Mouse (Mus musculus): ENCODE results near the gene Tgfb2. TPM values are rescaled to one million over a fixed set of nuclear protein-coding genes. Genes with fewer than 3 reads are reported as not detected.

The Tgfb2 gene
- polyA plus RNA-seq, 1 experiment from 2014 or later = 89.9 TPM

- no peaks in the 10 kb centered on the region for H3K9me3 ChIP-seq
- no peak overlapping the region for H3K4me3 ChIP-seq
- H3K4me1 ChIP-seq = peaks cover 46% of the 10 kb centered on the region
- 0 out of 2 replicates have a peak overlapping the region, but pooled peaks have one; percentile 15 for H3K27ac ChIP-seq
- no peak overlapping the region for H3K4me2 ChIP-seq
- no peaks in the 10 kb centered on the region for H3K27me3 ChIP-seq
- no peak overlapping the region for H3K9ac ChIP-seq
- WGBS = 64% methylated on average over 4 of the region's 4 CpGs
- no peak for ATAC-seq (ENCODE audit: borderline replicate concordance, extremely low read depth, low FRiP score, low TSS enrichment)
- 0 out of 2 replicates have a peak, but pooled peaks cover 3% of the 10 kb centered on the region for H3K36me3 ChIP-seq
These were observed 32.6 kb downstream of the Tgfb2 start for GRCm38 (mm10) chr1:186673166-186673565.

- 45% methylated on average over 11 of the region's 11 CpGs for WGBS
- Histone ChIP-seq H3K4me1 (peaks cover 27% of the 10 kb centered on the region), H3K4me3 (no peak overlapping the region), H3K9ac (no peak overlapping the region), H3K4me2 (no peak overlapping the region), H3K27me3 (no peaks in the 10 kb centered on the region), H3K9me3 (no peaks in the 10 kb centered on the region), H3K36me3 (0 out of 2 replicates have a peak, but pooled peaks cover 3% of the 10 kb centered on the region), H3K27ac (peak overlapping the region; percentile 42; the same call in 1 of the 2 replicates)
- peak; percentile 71 for ATAC-seq (ENCODE audit: borderline replicate concordance, extremely low read depth, low FRiP score, low TSS enrichment)
These were observed 42.4 kb downstream of the Tgfb2 start for GRCm38 (mm10) chr1:186663412-186663811.

- Histone ChIP-seq H3K4me3 (no peak overlapping the region), H3K4me1 (peaks cover 27% of the 10 kb centered on the region), H3K9me3 (no peaks in the 10 kb centered on the region), H3K4me2 (no peak overlapping the region), H3K27ac (peak overlapping the region; percentile 42; the same call in 1 of the 2 replicates), H3K27me3 (no peaks in the 10 kb centered on the region), H3K9ac (no peak overlapping the region), H3K36me3 (0 out of 2 replicates have a peak, but pooled peaks cover 3% of the 10 kb centered on the region)
- 60% methylated on average over 10 of the region's 10 CpGs for WGBS
- ATAC-seq (ENCODE audit: borderline replicate concordance, extremely low read depth, low FRiP score, low TSS enrichment) = no peak
These were observed 42.8 kb downstream of the Tgfb2 start for GRCm38 (mm10) chr1:186662996-186663395.

- 78% methylated on average over 15 of the region's 15 CpGs for WGBS
- Histone ChIP-seq H3K4me3 (no peak overlapping the region), H3K9me3 (no peaks in the 10 kb centered on the region), H3K27me3 (no peaks in the 10 kb centered on the region), H3K36me3 (0 out of 2 replicates have a peak, but pooled peaks cover 3% of the 10 kb centered on the region), H3K27ac (no peak overlapping the region), H3K4me2 (no peak overlapping the region), H3K9ac (no peak overlapping the region), H3K4me1 (peaks cover 30% of the 10 kb centered on the region)
- ATAC-seq (ENCODE audit: borderline replicate concordance, extremely low read depth, low FRiP score, low TSS enrichment) = no peak
These were observed 44.4 kb downstream of the Tgfb2 start for GRCm38 (mm10) chr1:186661206-186661921.

- Histone ChIP-seq H3K9me3 (no peaks in the 10 kb centered on the region), H3K9ac (no peak overlapping the region), H3K36me3 (no peaks in the 10 kb centered on the region), H3K4me3 (no peak overlapping the region), H3K27ac (no peak overlapping the region), H3K4me1 (peaks cover 40% of the 10 kb centered on the region), H3K4me2 (no peak overlapping the region), H3K27me3 (no peaks in the 10 kb centered on the region)
- 82% methylated on average over 11 of the region's 11 CpGs for WGBS
- ATAC-seq (ENCODE audit: borderline replicate concordance, extremely low read depth, low FRiP score, low TSS enrichment) = no peak
These were observed 47.0 kb downstream of the Tgfb2 start for GRCm38 (mm10) chr1:186658783-186659182.

GRCm38 (mm10) chr1:186657559-186658219, 48.1 kb downstream of the Tgfb2 start:
- no peaks in the 10 kb centered on the region for H3K9me3 ChIP-seq
- WGBS = 83% methylated on average over 16 of the region's 16 CpGs
- no peak for ATAC-seq (ENCODE audit: borderline replicate concordance, extremely low read depth, low FRiP score, low TSS enrichment)

GRCm38 (mm10) chr1:186656732-186657329, 49.0 kb downstream of the Tgfb2 start:
- H3K27ac ChIP-seq = no peak overlapping the region
- 47% methylated on average over 5 of the region's 5 CpGs for WGBS
- no peak overlapping the region for H3K4me3 ChIP-seq
- H3K27me3 ChIP-seq = no peaks in the 10 kb centered on the region
- no peak overlapping the region for H3K9ac ChIP-seq
- H3K9me3 ChIP-seq = no peaks in the 10 kb centered on the region
- H3K36me3 ChIP-seq = no peaks in the 10 kb centered on the region
- peaks cover 48% of the 10 kb centered on the region for H3K4me1 ChIP-seq
- no peak for ATAC-seq (ENCODE audit: borderline replicate concordance, extremely low read depth, low FRiP score, low TSS enrichment)
- H3K4me2 ChIP-seq = no peak overlapping the region

More at GRCm38 (mm10) chr1:186657559-186658219, 48.1 kb downstream of the Tgfb2 start:
- H3K4me2 ChIP-seq = no peak overlapping the region
- H3K4me1 ChIP-seq = peaks cover 42% of the 10 kb centered on the region
- H3K9ac ChIP-seq = no peak overlapping the region
- H3K36me3 ChIP-seq = no peaks in the 10 kb centered on the region
- no peak overlapping the region for H3K27ac ChIP-seq
- H3K27me3 ChIP-seq = no peaks in the 10 kb centered on the region
- no peak overlapping the region for H3K4me3 ChIP-seq

GRCm38 (mm10) chr1:186656201-186656600, 49.6 kb downstream of the Tgfb2 start:
- H3K27ac ChIP-seq = no peak overlapping the region
- ATAC-seq (ENCODE audit: borderline replicate concordance, extremely low read depth, low FRiP score, low TSS enrichment) = no peak
- H3K36me3 ChIP-seq = no peaks in the 10 kb centered on the region
- no peak overlapping the region for H3K4me3 ChIP-seq
- no peak overlapping the region for H3K4me2 ChIP-seq
- H3K9ac ChIP-seq = no peak overlapping the region
- H3K9me3 ChIP-seq = no peaks in the 10 kb centered on the region
- 64% methylated on average over 1 of the region's 1 CpGs for WGBS
- no peaks in the 10 kb centered on the region for H3K27me3 ChIP-seq
- H3K4me1 ChIP-seq = peaks cover 45% of the 10 kb centered on the region

GRCm38 (mm10) chr1:186655096-186655495, 50.7 kb downstream of the Tgfb2 start:
- 74% methylated on average over 4 of the region's 4 CpGs for WGBS
- Histone ChIP-seq H3K4me1 (peaks cover 40% of the 10 kb centered on the region), H3K36me3 (0 out of 2 replicates have a peak, but pooled peaks cover under 1% of the 10 kb centered on the region), H3K4me3 (no peak overlapping the region), H3K27me3 (no peaks in the 10 kb centered on the region), H3K9ac (no peak overlapping the region), H3K9me3 (no peaks in the 10 kb centered on the region), H3K27ac (no peak overlapping the region), H3K4me2 (no peak overlapping the region)
- no peak for ATAC-seq (ENCODE audit: borderline replicate concordance, extremely low read depth, low FRiP score, low TSS enrichment)

GRCm38 (mm10) chr1:186652208-186652607, 53.6 kb downstream of the Tgfb2 start:
- H3K9me3 ChIP-seq = no peaks in the 10 kb centered on the region
- no peak overlapping the region for H3K9ac ChIP-seq
- H3K36me3 ChIP-seq = peaks cover 23% of the 10 kb centered on the region
- H3K27ac ChIP-seq = peak overlapping the region; percentile 65
- WGBS = 23% methylated on average over 8 of the region's 8 CpGs
- H3K4me1 ChIP-seq = peaks cover 38% of the 10 kb centered on the region
- no peak overlapping the region for H3K4me2 ChIP-seq
- 0 out of 2 replicates have a peak, but pooled peaks have one; percentile 50 for ATAC-seq (ENCODE audit: borderline replicate concordance, extremely low read depth, low FRiP score, low TSS enrichment)
- no peak overlapping the region for H3K4me3 ChIP-seq
- no peaks in the 10 kb centered on the region for H3K27me3 ChIP-seq

GRCm38 (mm10) chr1:186650011-186650410, 55.8 kb downstream of the Tgfb2 start:
- WGBS = 79% methylated on average over 4 of the region's 4 CpGs
- Histone ChIP-seq H3K27me3 (no peaks in the 10 kb centered on the region), H3K27ac (no peak overlapping the region), H3K4me2 (no peak overlapping the region), H3K4me3 (no peak overlapping the region), H3K36me3 (peaks cover 28% of the 10 kb centered on the region), H3K9ac (no peak overlapping the region), H3K9me3 (no peaks in the 10 kb centered on the region), H3K4me1 (peaks cover 27% of the 10 kb centered on the region)
- ATAC-seq (ENCODE audit: borderline replicate concordance, extremely low read depth, low FRiP score, low TSS enrichment) = no peak

Data from lung, embryonic 15.5 days (tissue).